Mouse (Mus musculus): ENCODE measurements around the gene Pcsk1n.

- no peak for TF ChIP-seq CTCF (IDR thresholded peaks at IDR 0.05; ENCODE audit: low read depth)
- TF ChIP-seq EP300 (IDR thresholded peaks at IDR 0.05; ENCODE audit: low read depth), result no peak
These were observed 39.2 kb downstream of the Pcsk1n start for GRCm38 (mm10) chrX:7958868-7959267.
